Mouse (Mus musculus): ENCODE measurements at regions not wholly inside any gene's neighbourhood (a gene's known extent, or its start where the extent isn't known, plus 50 kb on each side); places are given as distances from the start of the nearest gene placed in this dataset.

GRCm38 (mm10) chr8:62284378-62285110 lies 161.6 kb upstream of the Anxa10 start:
- intact Hi-C loops (cut with DNase I): no loop called here
- peak; percentile 64 to 74 for DNase-seq

GRCm38 (mm10) chr8:62250551-62250950 lies 127.6 kb upstream of the Anxa10 start:
- no peak for DNase-seq
- intact Hi-C loops (cut with DNase I): no loop called here
